Mouse (Mus musculus) monocyte, adult 2 months (primary cell): ENCODE data around the gene Pitpnm1.
"Not testable (repeated sequence)": the region's sequence is repeated elsewhere in the genome, so short reads cannot be mapped to it uniquely, and the experiment has no call there.

Experiments used
- DNase-seq, 2 experiments: peaks; one replicate each; pipeline ENCODE4 v3.0.0; 2022; ENCODE audit warnings: low spot score in 2 of 2, low read depth in 1 of 2

Gene Pitpnm1

DNA sequence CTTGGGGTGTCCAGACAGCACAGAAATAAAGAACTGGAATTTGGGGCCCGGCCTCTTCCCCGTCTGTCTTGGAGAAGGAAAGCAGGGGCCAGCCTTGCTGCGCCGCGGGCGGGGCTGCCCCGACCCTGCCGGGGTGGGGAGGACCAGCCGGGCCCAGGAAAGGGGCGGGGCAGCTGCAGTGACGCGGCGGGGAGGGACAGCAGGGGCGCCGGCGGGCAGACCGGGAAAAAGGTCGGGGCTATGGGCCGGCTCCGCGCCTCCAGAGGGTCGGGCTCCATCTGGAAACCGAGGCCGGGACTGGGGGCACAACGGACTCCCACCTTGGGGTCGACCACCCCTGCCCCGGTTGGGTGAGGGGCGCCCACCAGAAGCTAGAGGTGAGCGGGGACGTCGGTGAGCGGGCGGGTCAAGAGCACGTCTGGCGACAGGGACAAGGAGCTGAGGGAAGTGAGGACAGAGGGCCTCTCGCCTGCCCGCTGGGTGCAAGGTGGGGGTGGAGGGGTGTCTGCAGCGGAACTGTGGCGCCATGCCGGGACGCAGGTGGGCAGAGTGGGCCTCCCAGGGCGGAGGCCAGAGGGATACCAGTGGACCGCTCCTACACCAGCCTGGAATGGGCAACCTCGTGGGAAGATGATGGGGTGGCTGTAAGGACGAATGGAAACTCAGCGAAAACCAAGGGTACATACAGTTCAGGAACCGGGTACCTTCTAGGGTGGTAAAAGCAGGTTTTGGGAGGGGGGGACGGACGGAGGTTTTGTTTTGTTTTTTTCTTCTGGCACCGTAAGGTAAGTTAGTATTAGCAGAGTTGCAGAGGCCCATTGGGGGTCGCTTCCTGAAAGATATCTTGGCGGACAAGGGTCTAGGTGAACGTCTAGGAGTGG lies at the start of gene Pitpnm1:
Gene Pitpnm1 (plus strand): TSS at position 162 of the 881 bp plus-strand sequence.
- DNase-seq: peak in 1 of 2 experiments; percentile 61

DNA sequence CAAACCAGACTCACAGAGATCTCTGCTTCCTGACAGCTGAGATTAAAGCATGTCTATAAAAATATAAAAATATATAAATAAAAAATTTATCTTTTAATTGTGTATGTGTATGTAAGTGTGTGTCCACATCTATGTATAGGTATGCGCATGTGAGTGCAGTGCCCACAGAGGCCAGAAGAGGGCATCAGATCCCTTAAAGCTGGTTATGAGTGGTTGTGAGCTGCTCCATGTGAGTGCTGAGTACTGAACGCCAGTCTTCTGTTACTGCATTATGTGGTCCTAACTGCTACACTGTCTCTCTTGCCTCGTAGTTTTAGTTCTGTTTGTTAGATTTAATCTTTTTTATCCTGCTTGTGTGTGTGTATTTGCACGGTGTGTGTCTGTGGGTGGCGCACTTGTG lies 48.8 kb upstream of the Pitpnm1 start:
- DNase-seq: no peak

DNA sequence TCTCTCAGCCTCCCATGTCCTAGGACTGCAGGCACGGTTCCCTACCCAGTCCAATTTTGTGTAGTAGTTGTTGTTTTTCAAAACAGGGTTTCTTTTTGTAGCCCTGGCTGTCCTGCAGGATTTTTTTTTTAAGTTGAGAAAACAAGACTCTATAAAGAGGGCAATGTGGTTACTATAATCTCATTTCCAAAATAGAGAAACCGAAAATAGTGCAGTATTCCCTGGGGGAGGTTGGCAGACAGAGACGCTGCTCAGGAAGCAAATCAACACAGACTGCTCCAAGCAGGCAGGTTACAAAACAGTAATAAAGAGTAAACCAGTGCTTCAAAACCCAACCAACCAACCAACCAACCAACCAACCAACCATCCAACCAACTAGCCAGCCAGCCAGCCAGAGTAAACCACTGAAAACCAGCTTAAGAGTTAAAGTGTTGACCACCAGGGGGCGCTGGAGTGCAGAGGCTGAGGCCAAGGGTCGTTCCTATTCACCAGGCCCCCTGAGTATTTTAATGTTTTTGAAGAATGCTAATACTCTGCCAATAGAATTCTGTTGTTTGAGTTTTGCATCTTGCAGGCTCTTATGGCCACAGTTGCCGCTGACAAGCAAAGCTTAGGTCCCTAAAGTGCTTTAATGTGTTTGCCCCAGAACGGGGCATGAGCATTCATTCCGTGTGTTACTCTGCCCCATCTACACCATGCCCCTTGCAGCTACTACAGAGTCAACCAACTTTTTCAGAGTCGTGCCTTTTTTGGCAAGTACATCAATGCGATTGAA lies 47.9 kb upstream of the Pitpnm1 start:
- DNase-seq: no peak

DNA sequence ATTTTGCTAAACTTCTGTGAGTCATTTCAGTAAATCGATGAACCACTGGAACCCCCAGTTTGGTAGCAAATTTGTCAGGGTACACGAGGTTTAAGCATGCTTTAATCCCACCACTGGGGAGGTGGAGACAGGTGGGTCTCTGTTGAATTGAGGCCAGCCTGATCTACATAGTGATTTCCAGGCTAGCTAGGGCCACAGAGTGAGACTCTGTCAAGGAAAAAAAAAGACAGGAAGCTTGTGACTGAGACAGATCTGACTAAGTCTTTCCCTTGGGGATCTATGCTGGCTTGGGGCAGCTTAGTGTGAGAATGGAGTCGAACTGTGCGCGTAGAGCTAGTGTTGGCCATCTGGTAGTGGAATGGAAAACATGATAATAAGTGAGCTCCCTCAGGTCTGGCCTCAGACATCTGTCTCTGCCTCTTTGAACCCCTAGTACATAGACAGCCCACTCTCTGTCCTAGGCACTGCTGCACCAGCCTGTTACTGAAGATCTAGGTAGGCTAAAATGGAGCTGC lies 47.2 kb upstream of the Pitpnm1 start:
- DNase-seq: no peak

DNA sequence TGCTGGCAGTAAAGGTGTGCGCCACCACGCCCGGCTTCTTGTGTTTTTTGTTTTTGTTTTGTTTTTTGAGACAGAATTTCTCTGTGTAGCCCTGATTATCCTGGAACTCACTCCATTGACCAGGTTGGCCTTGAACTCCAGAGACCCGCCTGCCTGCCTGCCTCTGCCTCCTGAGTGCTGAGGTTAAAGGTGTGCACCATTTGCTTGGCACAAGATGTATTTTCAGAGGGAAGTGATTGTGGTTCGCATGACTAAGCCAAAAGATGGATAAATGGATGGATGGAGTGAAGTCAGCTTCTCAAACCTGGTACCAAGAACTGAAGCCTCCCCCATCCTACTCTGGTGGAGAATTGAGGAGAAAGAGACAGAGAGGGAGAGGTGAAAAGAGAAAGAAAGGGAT lies 45.2 kb upstream of the Pitpnm1 start:
- no peak for DNase-seq

DNA sequence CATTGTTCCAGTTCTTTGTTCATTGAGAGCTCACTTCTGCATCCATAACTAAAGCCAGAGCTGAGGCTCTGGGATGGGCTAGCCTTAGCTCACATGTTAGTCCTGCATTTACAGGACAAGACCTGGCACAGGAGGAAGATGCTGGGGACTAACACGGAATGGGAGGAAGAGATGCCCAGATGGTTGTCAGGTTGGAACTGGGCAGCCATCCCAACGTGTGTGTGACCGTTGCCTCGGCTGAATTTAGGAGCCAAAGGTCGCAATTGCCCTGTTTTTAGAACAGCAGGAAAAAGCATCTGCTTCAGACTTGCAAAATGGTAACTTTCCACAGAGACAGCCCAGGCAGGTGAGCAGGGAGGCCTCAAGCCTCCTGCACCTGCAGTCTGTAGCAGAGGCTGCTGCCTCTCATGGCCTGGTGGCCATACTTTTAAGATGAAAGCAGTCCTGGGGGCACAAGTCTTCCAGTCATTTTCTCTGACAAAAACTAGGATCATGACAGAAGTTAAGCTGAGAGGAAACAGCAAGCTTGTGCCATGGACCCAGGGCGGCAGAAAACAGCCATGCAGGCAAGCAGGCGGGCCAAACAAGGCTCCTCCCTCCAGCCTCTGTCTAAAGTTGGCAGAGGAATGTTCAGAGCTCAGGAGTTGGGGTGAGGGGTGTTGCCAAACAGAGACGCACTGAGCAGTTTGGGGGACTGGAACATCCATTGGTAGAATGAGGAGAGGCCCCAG lies 44.4 kb upstream of the Pitpnm1 start:
- DNase-seq: no peak

DNA sequence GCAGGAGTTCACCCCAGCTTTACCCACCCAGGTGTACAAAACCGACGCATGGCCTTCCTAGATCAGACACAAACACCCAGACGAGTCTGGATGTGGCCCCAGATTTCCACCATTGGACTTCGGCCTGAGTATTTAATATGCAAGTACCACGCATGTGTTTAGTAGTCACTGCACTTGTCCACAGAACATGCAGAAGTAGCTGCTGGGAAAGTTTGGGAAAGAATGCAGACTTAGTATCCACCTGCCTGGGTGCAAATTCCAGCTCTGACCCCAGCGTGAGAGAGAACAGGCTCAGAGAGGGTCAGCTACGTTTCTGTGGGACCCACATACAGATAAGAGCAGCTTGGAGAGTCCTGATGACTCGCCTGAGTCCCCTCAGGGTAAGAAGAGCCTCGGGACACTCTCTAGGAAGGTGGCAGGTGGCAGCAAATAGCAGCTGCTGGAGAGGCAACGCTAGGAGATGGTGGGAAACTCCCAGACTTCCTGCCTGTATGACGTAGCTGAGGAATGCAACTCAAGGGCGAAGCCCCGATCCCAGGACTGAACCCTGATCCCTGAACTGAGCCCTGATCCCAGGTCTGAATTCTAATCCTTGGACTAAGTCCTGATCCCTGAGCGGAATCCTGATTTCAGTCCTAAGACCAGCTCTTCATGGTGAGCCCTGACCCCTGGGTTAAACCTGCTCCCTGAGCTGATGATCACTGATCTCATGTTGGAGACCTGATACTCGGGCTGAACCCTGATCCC lies 43.7 kb upstream of the Pitpnm1 start:
- no peak for DNase-seq

DNA sequence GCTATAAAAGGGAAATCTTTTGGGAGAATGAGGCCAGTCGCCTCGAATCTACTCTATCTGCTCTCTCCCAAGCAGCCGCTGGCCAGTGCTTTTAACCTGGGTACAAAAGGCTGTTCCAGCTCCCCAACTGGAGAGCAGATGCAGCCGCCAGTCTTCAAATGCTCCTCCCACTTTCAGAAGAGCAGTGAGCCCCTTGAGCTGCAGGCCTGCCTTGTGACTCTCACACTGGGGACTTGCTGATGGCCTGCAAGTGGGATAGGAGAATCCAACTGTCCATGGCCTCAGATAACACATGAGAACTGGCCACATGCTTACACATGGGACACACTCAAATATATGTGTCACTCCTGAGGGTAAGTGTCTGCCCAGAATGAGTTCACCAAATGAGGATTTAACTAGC lies 43.1 kb upstream of the Pitpnm1 start:
- DNase-seq: no peak

DNA sequence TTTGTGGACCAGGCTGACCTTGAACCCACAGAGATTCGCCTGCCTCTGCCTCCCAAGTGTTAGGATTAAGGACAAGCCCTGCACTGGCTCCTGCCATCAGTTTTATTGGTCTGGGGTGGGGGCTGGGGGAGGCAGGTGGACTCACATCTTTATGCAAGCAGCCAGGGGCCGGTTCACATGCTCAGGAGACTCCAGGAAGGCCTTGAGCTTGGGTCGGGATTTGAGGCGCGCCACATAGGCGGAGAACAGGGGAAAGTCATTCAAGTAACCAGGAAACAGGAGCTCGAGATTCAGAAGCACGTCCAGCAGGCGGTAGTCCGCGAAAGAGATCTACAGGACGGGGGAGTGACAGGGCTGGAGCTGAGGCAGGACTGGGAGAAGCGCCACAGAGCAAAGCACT lies 42.4 kb upstream of the Pitpnm1 start:
- no peak for DNase-seq

DNA sequence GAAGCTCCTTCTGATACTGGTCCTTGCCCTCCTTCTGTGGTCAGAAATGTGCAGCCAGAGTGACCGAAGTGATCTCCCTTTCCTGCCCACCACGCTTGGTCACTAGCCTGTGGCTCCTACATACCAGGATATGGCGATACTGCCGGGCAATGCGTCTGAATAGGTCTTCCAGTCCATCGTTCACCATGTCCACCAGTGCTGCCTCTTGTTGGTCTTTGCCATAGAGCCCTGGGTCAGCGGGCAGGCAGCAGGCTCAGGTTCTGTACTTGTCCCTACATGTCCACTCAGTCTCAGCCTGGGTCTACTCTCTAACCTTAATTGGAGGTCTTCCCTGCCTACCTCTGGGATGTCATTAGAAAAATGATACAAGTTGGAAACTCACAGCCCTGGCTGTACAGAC lies 41.8 kb upstream of the Pitpnm1 start:
- DNase-seq: no peak

DNA sequence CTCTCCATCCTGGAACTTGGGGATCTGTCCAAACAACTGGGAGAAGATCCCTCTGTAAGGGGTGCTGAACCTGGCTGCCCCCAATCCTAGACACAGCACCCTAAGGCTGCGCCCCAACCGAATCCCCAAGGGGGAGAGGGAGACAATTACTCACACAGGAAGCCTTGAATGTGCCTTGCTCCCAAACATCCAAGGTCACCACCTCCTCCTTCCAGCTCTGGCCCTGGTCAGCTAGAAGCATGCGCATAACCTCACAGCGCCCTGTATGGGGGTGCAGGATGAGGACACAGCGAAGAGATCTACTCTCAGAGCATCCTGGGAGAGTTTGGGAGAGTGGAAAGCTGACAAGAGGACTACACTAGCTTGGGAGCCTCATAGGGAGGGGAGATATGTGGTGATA lies 41.2 kb upstream of the Pitpnm1 start:
- no peak for DNase-seq

DNA sequence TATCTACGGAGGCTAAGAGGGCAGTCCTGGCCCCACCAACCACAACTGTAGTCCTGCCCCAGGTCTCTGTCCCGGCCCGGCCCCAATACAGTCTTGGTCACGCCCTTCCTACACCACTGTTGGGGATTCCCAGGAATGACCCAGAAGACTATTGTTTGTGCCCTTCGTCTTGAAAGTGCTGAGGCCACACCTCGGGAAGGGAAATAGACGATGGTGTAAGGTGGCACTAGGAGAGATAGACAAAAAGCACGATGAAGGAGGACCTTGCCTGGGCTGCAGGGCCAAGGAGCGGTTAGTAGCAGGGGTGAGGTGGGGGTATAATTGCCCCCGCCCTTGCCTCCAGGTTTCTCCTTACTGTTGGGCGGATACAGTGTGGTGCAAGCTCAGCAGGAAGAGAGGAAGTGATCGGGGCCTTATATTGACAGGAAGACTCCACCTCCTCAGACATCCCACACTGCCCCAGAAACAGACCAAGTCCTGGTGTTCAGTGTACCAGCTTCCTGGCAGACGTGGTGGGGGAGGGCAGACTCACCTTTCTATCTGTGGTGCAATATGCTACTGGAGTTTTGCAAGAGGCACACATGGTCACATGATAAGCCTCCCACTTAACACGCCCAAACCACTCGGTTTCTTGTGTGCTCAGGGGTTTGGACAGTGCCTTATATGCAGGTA lies 40.6 kb upstream of the Pitpnm1 start, which contains the start of gene Gstp3:
Gene Gstp3 (minus strand): TSS at position 501 of the 672 bp plus-strand sequence.
- DNase-seq: no peak

DNA sequence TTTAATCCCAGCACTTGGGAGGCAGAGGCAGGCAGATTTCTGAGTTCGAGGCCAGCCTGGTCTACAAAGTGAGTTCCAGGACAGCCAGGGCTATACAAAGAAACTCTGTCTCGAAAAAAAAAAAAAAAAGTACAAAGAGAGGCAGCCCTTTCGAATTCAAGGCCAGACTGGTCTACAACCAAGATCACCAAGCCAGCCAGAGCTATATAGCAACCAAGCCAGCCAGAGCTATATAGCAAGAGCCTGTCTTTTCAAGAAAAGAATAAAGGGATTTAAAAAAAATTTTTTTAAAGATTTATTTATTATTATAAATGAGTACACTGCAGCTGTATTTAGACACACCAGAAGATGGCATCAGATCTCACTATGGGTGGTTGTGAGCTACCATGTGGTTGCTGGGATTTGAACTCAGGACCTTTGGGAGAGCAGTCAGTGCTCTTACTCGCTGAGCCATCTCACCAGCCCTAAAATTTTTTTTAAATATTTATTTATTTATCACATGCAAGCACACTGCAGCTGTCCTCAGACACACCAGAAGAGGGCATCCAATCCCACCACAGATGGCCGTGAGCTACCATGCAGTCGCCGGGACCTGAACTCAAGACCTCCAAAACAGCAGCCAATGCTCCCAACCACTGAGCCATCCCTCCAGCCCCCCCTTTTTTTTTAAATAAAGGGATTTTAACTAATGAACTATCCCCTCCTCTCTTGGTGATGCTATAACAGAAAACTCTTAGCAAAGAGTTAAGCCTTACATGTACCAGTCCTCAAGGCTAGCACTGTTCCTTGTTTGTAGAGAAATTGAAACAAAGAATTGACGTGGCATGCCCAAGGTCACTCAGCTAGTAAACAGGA lies 39.5 kb upstream of the Pitpnm1 start:
- DNase-seq: not testable (repeated sequence)

DNA sequence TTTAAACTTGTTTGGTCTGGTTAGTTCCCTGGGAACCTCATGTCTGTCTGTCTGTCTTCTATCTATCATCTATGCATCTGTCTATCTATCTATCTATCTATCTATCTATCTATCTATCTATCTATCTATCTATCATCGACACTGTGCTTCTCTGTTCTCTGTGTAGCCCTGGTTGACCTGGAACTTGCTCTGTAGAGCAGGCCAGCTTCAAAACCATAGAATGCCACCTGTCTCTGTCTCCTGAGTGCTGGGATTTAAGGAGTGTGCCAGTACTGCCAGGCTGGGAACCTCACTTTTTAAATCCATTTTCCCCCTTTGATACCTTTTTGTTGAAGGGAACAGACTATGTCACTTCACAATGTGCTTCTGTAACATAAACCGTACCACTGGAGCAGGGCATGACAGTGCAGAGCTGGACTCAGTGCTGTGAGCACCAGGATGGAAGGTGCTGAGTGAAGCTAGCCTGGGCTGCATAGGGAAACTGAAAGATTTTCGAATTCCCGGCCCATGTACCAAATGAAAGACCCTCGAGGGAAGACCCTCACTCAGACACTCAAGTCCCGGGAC lies 38.8 kb upstream of the Pitpnm1 start:
- no peak for DNase-seq

DNA sequence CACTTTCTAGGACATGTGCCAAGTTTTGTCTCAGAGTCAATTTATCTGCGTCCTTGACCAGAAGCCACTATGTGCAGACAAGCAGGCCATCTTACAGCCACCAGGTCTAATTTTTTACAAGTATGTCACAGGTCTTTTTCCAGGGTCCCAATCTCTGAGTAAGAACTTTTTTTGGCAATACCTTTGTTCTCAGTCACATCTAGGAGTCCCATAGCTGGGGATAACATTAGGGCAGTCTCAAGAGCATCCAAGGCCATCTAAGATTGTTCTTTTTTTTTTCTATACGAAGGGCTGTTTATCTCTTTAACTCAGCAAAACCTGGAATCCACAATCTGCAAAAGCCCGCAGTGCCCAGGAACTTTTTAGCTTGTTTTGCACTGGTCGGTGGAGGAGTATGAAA lies 36.4 kb upstream of the Pitpnm1 start:
- not testable (repeated sequence) for DNase-seq

DNA sequence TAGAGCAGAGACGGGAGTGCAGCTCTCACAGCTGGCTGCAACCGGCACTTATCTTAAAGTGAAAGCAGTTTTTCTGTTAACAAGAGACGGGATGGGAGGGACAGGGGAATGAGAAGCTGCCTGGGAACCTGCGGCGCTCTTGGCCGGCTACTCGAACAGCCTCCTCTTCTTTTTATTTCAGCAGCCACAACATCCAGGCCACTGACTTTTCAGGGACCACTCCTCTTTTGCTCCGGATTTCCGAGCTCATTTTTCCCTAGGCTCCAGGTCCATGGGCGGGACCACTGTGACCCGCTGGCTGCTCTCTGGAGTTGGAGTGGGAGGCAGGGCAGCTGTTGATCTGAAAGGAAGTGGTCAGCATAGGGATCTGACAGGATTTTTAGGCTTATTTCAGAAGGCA lies 35.3 kb upstream of the Pitpnm1 start:
- not testable (repeated sequence) for DNase-seq

DNA sequence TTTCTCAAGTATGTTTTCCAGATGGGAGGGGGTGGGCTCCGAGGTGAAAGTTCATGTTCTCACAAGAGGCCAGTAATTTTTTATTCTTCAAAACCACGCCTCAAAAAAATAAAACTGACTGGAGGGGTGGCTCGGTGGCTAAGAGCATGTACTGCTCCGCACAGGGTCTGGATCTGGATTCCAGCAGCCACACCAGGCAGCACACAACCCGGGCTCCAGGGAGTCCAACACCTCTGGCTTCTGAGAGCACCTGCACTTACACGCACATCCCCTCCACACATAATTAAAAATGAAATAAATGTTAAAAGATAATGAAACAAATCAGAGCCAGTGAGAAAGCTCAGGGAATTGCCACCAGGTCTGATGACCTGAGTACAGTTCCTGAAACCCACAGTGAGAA lies 33.5 kb upstream of the Pitpnm1 start:
- DNase-seq: no peak

DNA sequence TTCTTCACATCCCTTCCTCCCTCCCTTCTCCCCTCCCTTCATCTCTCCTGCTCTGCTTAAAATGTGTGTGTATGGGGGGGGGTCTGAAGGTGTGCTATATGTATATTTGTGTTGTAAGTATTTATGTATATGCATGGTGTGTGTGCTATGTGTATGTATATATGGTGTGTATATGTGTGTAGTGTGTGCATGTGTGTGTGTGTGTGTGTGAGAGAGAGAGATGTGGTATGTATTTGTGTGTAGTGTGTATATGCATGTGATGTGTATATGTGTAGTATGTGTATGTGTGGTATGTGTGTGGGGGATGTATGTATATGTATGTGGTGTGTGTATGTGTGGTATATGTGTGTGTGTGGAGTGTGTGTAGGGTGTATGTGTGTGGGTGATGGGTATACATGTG lies 32.9 kb upstream of the Pitpnm1 start:
- no peak for DNase-seq

DNA sequence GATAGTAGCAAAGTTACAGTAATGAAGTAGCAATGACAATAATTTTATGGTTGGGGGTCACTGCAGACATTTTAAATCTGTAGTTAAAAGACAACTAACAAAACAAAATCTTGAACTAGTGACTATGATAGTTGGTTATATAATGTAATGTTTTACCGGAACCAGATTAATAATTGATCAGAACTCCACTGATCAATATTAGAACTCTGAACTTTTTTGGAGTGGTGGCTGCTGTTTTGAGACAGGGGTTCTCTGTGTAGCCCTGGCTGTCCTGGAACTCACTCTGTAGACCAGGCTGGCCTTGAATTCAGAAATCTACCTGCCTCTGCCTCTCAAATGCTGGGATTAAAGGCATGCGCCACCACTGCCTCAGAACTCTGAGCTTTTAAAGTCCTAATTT lies 31.6 kb upstream of the Pitpnm1 start:
- DNase-seq: not testable (repeated sequence)
